In the genomic region with DNA sequence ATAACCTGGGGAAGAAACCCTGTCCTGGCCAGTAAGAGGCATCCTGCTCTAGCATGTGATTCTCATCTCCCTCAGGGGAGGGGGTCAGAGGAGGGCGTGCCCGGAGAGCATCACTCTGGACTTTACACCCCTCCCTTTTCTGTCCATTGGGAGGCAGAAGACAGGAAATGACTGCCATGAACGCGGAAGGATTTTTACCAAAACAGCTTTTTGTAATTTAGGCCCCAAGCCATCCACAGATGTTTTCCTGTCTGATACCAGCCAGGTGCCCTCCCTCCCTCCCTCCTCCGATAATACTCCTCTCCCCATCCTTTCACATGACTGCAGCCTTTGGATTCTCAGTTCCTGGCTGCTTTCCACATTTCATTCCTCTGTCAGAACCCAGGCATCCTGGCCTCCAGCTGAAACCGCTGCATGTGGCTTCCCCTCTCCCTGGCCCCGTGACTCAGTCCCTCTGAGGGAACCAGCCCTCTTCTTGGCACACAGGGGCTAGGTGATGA, we compare ENCODE assay signal across 8 mouse cellular contexts. TPM values are rescaled to one million over a fixed set of nuclear protein-coding genes. Genes with fewer than 3 reads are reported as not detected.
DNase-seq lines count a peak whose midpoint lies in the region; ATAC-seq and TF ChIP-seq lines count a peak whose summit lies in the region.

Gene Lrrn4cl (plus strand): TSS at position 367 of the 500 bp plus-strand sequence.

- H3K27ac ChIP-seq in forebrain, embryonic 14.5 days (ENCODE audit: low read depth, low read length): no peak within 1 kb of the TSS
- 0 out of 2 replicates have a peak within 1 kb of the TSS, but pooled peaks have one; percentile 23 for H3K27ac ChIP-seq in hindbrain, embryonic 13.5 days
- no peak within 1 kb of the TSS for H3K27ac ChIP-seq in midbrain, embryonic 15.5 days

- H3K9me3 ChIP-seq in E14TG2a.4 (ENCODE audit: low read length): no peaks in the 10 kb centered on the region
- no peaks in the 10 kb centered on the region for H3K9me3 ChIP-seq in forebrain, embryonic 14.5 days (replicated peaks; ENCODE audit: control insufficient read depth, low read length)
- no peaks in the 10 kb centered on the region for H3K9me3 ChIP-seq in hindbrain, embryonic 13.5 days
- no peaks in the 10 kb centered on the region for H3K9me3 ChIP-seq in midbrain, embryonic 15.5 days

- WGBS in forebrain, embryonic 14.5 days: 46% methylated on average over 7 of the region's 7 CpGs
- WGBS in hindbrain, embryonic 13.5 days: 35% methylated on average over 7 of the region's 7 CpGs
- 47% methylated on average over 7 of the region's 7 CpGs for WGBS in midbrain, embryonic 15.5 days

- no peaks in the 10 kb centered on the region for H3K27me3 ChIP-seq in E14TG2a.4 (ENCODE audit: insufficient read depth, low read length)
- no peaks in the 10 kb centered on the region for H3K27me3 ChIP-seq in forebrain, embryonic 14.5 days (replicated peaks; ENCODE audit: control insufficient read depth, insufficient read depth, low read length)
- H3K27me3 ChIP-seq in hindbrain, embryonic 13.5 days: no peaks in the 10 kb centered on the region
- H3K27me3 ChIP-seq in midbrain, embryonic 15.5 days (replicated peaks): no peaks in the 10 kb centered on the region

- H3K4me2 ChIP-seq in forebrain, embryonic 14.5 days (ENCODE audit: low read length): no peak within 1 kb of the TSS
- no peak within 1 kb of the TSS for H3K4me2 ChIP-seq in hindbrain, embryonic 13.5 days
- no peak within 1 kb of the TSS for H3K4me2 ChIP-seq in midbrain, embryonic 15.5 days

- DNase-seq in adrenal gland, postnatal 10 days: peak; percentile 43
- no peak for DNase-seq in adrenal gland, postnatal 4 days (ENCODE audit: low spot score in 2 of 2)
- DNase-seq in forebrain, embryonic 14.5 days (ENCODE audit: low spot score): no peak
- no peak for DNase-seq in layer of hippocampus, postnatal 14 days (ENCODE audit: low spot score in 2 of 2)
- DNase-seq in thymus, postnatal 36 days: no peak

- H3K4me1 ChIP-seq in E14TG2a.4 (replicated peaks; ENCODE audit: low read depth, low read length): peaks cover 61% of the 10 kb centered on the region
- H3K4me1 ChIP-seq in forebrain, embryonic 14.5 days (ENCODE audit: control insufficient read depth, insufficient read depth, low read length): no peaks in the 10 kb centered on the region
- peaks cover 5% of the 10 kb centered on the region; the same call in 1 of the 2 replicates for H3K4me1 ChIP-seq in hindbrain, embryonic 13.5 days (replicated peaks)
- H3K4me1 ChIP-seq in midbrain, embryonic 15.5 days: no peaks in the 10 kb centered on the region

- no peak for ATAC-seq in forebrain, embryonic 14.5 days
- no peak for ATAC-seq in hindbrain, embryonic 13.5 days (ENCODE audit: low FRiP score)
- 0 out of 2 replicates have a peak, but pooled peaks have one; percentile 41 for ATAC-seq in midbrain, embryonic 15.5 days (replicated peaks)

- H3K4me3 ChIP-seq in E14TG2a.4 (replicated peaks; ENCODE audit: low read length): peak within 1 kb of the TSS; percentile 76
- no peak within 1 kb of the TSS for H3K4me3 ChIP-seq in forebrain, embryonic 14.5 days (ENCODE audit: low read depth, low read length)
- H3K4me3 ChIP-seq in hindbrain, embryonic 13.5 days: no peak within 1 kb of the TSS
- no peak within 1 kb of the TSS for H3K4me3 ChIP-seq in midbrain, embryonic 15.5 days

- H3K9ac ChIP-seq in forebrain, embryonic 14.5 days (ENCODE audit: low read length): 0 out of 2 replicates have a peak within 1 kb of the TSS, but pooled peaks have one; percentile 17
- H3K9ac ChIP-seq in hindbrain, embryonic 13.5 days: peak within 1 kb of the TSS; percentile 43; the same call in 1 of the 2 replicates
- no peak within 1 kb of the TSS for H3K9ac ChIP-seq in midbrain, embryonic 15.5 days

- no peak for TF ChIP-seq CTCF in E14TG2a.4 (conservative IDR thresholded peaks at IDR 0.05; ENCODE audit: low read length)

- H3K36me3 ChIP-seq in E14TG2a.4 (ENCODE audit: insufficient read depth, low read length): peaks cover 33% of the 10 kb centered on the region
- H3K36me3 ChIP-seq in forebrain, embryonic 14.5 days (ENCODE audit: control insufficient read depth, insufficient read depth, low read length): peaks cover 36% of the 10 kb centered on the region
- H3K36me3 ChIP-seq in hindbrain, embryonic 13.5 days: peaks cover 40% of the 10 kb centered on the region
- H3K36me3 ChIP-seq in midbrain, embryonic 15.5 days (replicated peaks): peaks cover 28% of the 10 kb centered on the region

RNA-seq across cellular contexts. Expression of gene Lrrn4cl, which starts in this region (rescaled TPM):
- 1 to 10 TPM; 5.5 to 6.1 TPM for total RNA-seq in adrenal gland, postnatal 10 days (2021)
- total RNA-seq in adrenal gland, postnatal 4 days (2021): 1 to 10 TPM; 3.5 to 4.2 TPM
- polyA plus RNA-seq in forebrain, embryonic 14.5 days (2014; fragmentation: Nextera tagmentation; extraction: Ambion mirVana): 0.15 and 0.29 TPM in 2 replicates
- polyA plus RNA-seq in hindbrain, embryonic 13.5 days (2015; fragmentation: Nextera tagmentation; extraction: Ambion mirVana): 1.0 and 1.3 TPM in 2 replicates
- polyA plus RNA-seq in midbrain, embryonic 15.5 days (2015; fragmentation: Nextera tagmentation; extraction: Ambion mirVana): 1.1 and 1.4 TPM in 2 replicates
- total RNA-seq in layer of hippocampus, postnatal 14 days (2021): under 1 TPM; 0.30 to 0.55 TPM
